Mouse (Mus musculus) testis, adult 2 months (tissue): ENCODE results near the gene Igflr1. TPM values are rescaled to one million over a fixed set of nuclear protein-coding genes. Genes with fewer than 3 reads are reported as not detected.
A peak's percentile ranks its signal among the peaks of the same experiment; 100 is the strongest.

ENCODE experiments used
- H3K27ac ChIP-seq: fragments of 200-500 bp; 2 replicates; pipeline ENCODE4 v1.5.1; 2012; ENCODE audit warnings: low read depth, low read length; ENCODE audit not compliant: control insufficient read depth, insufficient read depth
- H3K27me3 ChIP-seq: fragments of 200-500 bp; 2 replicates; pipeline ENCODE4 v1.6.1; 2012; ENCODE audit warnings: mild to moderate bottlenecking, low read length, moderate library complexity; ENCODE audit not compliant: control insufficient read depth, insufficient read depth
- H3K36me3 ChIP-seq: fragments of 200-500 bp; 2 replicates; pipeline ENCODE4 v1.6.1; 2012; ENCODE audit warnings: mild to moderate bottlenecking, low read length; ENCODE audit not compliant: control insufficient read depth, insufficient read depth
- H3K4me1 ChIP-seq: fragments of 200-500 bp; 2 replicates; pipeline ENCODE4 v1.6.1; 2012; ENCODE audit warnings: low read length; ENCODE audit not compliant: control insufficient read depth, insufficient read depth
- H3K4me3 ChIP-seq: fragments of 200-500 bp; 2 replicates; pipeline ENCODE4 v1.5.1; 2012; ENCODE audit warnings: low read depth, mild to moderate bottlenecking, low read length, moderate library complexity, mixed read lengths; ENCODE audit not compliant: control insufficient read depth
- CTCF ChIP-seq: fragments of 200-500 bp; IDR thresholded peaks from 2 replicates; pipeline ENCODE4 v1.5.1; 2012; ENCODE audit warnings: low read depth, mild to moderate bottlenecking, inconsistent platforms, low read length, moderate library complexity; ENCODE audit not compliant: control insufficient read depth, insufficient read depth, insufficient replicate concordance
- POLR2A ChIP-seq: fragments of 200-500 bp; IDR thresholded peaks from 2 replicates; pipeline ENCODE4 v1.6.1; 2012; ENCODE audit warnings: low read depth, mild to moderate bottlenecking, inconsistent platforms, low read length, moderate library complexity; ENCODE audit not compliant: control insufficient read depth
- polyA plus RNA-seq: library from polyadenylated mRNA; depleted of rRNA; stranded (reverse); fragments of >200 nt; gene quantifications from 2 replicates; pipeline ENCODE4 v1.2.3, GENCODE M21; 2012

Gene Igflr1
- polyA plus RNA-seq, 1 experiment, result 0.80 TPM

GRCm38 (mm10) chr7:30556894-30557536, 8.2 kb upstream of the Igflr1 start:
- H3K4me1 ChIP-seq, result peaks cover 32% of the 10 kb centered on the region
- H3K36me3 ChIP-seq, result no peaks in the 10 kb centered on the region; the same call in 1 of the 2 replicates
- no peaks in the 10 kb centered on the region for H3K27me3 ChIP-seq
- H3K27ac ChIP-seq, result no peak overlapping the region
- no peak overlapping the region for H3K4me3 ChIP-seq
- TF ChIP-seq POLR2A (no peak), CTCF (no peak)

- Histone ChIP-seq H3K27me3 (no peaks in the 10 kb centered on the region), H3K36me3 (no peaks in the 10 kb centered on the region; the same call in 1 of the 2 replicates), H3K4me1 (peaks cover 30% of the 10 kb centered on the region), H3K27ac (no peak overlapping the region; the same call in 1 of the 2 replicates), H3K4me3 (peak overlapping the region; percentile 94)
- no peak for TF ChIP-seq POLR2A
- no peak for TF ChIP-seq CTCF
Observed at GRCm38 (mm10) chr7:30557901-30558514, 7.2 kb upstream of the Igflr1 start.

GRCm38 (mm10) chr7:30558656-30559442, 6.4 kb upstream of the Igflr1 start:
- peak overlapping the region; percentile 94 for H3K4me3 ChIP-seq
- H3K4me1 ChIP-seq, result peaks cover 25% of the 10 kb centered on the region
- no peaks in the 10 kb centered on the region for H3K27me3 ChIP-seq
- TF ChIP-seq CTCF (no peak), POLR2A (no peak)
- no peaks in the 10 kb centered on the region; the same call in 1 of the 2 replicates for H3K36me3 ChIP-seq
- H3K27ac ChIP-seq, result peak overlapping the region; percentile 79

- Histone ChIP-seq H3K27ac (peak within 1 kb of the TSS; percentile 79), H3K4me1 (peaks cover 19% of the 10 kb centered on the region), H3K4me3 (peak within 1 kb of the TSS; percentile 94), H3K36me3 (no peaks in the 10 kb centered on the region; the same call in 1 of the 2 replicates), H3K27me3 (no peaks in the 10 kb centered on the region)
- TF ChIP-seq CTCF (no peak), POLR2A (peak; percentile 61; the same call in 1 of the 2 replicates)
Observed at GRCm38 (mm10) chr7:30559443-30559954, 5.7 kb upstream of the Igflr1 start, which contains the start of gene Lin37. Lin37 (minus strand) TSS chr7:30559838.

GRCm38 (mm10) chr7:30560296-30560695, 4.9 kb upstream of the Igflr1 start:
- Histone ChIP-seq H3K27ac (no peak overlapping the region), H3K27me3 (no peaks in the 10 kb centered on the region), H3K4me3 (no peak overlapping the region), H3K36me3 (no peaks in the 10 kb centered on the region; the same call in 1 of the 2 replicates), H3K4me1 (peaks cover 16% of the 10 kb centered on the region)
- no peak for TF ChIP-seq POLR2A
- no peak for TF ChIP-seq CTCF

- no peak for TF ChIP-seq CTCF
- TF ChIP-seq POLR2A, result no peak
- Histone ChIP-seq H3K27me3 (no peaks in the 10 kb centered on the region), H3K36me3 (no peaks in the 10 kb centered on the region)
Observed at GRCm38 (mm10) chr7:30562526-30563116, 2.6 kb upstream of the Igflr1 start.

More at GRCm38 (mm10) chr7:30562526-30563116, 2.6 kb upstream of the Igflr1 start:
- Histone ChIP-seq H3K4me3 (peak overlapping the region; percentile 92), H3K27ac (peak overlapping the region; percentile 76), H3K4me1 (peaks cover 13% of the 10 kb centered on the region)
